Mouse (Mus musculus): ENCODE results near the gene Ffar4. TPM values are rescaled to one million over a fixed set of nuclear protein-coding genes. Genes with fewer than 3 reads are reported as not detected.

Gene Ffar4
- not detected for polyA plus RNA-seq (2017; shearing (Covaris generic))

DNA sequence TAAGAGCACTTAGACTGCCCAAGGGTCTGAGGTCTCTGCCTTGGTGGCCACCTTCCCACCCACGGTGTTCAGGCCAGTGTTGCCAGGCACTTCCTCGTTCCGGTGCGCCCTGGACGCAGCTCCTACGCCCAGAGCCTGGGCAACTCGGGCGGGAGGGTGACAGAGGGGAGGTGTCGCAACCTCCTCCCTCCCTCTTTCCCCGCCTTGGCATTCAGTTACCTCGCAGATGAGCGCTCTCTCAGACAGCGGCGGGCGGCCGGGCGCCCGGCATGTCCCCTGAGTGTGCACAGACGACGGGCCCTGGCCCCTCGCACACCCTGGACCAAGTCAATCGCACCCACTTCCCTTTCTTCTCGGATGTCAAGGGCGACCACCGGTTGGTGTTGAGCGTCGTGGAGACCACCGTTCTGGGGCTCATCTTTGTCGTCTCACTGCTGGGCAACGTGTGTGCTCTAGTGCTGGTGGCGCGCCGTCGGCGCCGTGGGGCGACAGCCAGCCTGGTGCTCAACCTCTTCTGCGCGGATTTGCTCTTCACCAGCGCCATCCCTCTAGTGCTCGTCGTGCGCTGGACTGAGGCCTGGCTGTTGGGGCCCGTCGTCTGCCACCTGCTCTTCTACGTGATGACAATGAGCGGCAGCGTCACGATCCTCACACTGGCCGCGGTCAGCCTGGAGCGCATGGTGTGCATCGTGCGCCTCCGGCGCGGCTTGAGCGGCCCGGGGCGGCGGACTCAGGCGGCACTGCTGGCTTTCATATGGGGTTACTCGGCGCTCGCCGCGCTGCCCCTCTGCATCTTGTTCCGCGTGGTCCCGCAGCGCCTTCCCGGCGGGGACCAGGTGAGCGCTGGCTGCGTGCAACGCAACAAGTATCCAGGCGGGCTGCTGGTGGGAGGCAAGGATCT lies at the start of gene Ffar4:
Gene Ffar4 (plus strand): TSS at position 214 of the 901 bp plus-strand sequence.

DNA sequence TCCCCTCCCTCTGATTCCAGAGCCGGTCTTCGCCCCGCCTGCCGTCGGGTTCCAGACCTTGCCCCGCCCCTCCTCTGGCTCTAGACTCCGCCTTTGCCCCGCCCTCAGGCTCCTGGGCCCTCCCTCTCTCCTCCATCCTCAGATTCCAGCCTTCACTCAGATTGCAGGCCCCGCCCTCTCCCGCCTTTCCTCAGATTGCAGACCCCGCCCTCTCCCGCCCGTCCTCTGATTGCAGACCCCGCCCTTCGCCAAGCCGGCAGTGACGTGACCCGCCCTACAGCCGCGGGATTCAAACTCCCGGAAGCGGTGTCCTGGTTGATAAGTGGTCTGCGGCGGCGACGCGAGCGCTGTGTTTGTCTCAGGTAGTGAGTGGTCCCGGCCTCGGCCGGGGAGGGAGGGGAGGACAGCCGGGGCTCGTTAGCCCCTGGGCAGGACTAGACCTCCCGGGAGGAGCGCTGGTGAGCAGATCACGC lies 42.1 kb upstream of the Ffar4 start, which contains the start of gene Cep55:
Gene Cep55 (plus strand): TSS at position 292 of the 473 bp plus-strand sequence.

DNA sequence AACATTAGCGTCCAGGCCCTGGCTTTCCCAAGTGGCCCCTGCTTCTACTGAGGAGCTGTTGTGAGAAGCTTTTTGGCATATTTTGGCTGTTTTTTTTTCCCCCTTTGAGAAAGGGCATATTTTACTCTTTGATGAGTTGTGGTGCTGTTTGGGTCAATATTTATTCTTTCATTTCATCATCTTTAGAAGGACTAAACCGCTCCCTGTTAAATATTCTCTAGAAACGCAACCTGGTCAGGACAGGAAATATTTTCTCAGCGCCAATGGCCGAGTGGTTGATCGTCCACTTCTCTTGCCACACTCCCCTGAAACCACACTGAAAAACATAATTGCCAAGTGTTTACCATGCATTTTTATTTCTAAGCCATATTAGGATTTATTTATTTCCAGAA lies 28.3 kb downstream of the Ffar4 start, which contains the start of gene Rbp4:
Gene Rbp4 (minus strand): TSS at position 63 of the 392 bp plus-strand sequence.

DNA sequence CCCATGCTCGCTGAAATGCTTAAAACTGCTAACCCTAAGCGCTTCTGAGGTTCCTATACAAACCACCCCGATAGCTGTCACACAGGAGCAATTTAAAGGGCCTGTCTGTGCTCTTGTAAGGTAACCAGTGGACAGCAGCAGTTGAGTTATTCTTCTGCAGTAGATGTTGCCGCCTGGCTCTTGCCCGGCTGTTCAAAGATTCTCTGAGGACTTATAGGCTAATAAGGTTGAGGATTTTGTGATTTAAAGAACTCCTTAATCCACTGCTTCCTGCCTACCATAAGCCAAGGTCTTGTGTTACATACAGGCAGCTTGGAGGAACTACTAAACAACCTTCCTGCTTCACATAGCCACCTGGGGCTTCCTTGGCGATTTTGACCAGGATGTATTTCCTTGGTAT lies 35.6 kb downstream of the Ffar4 start, which contains the start of gene Pde6c:
Gene Pde6c (plus strand): TSS at position 301 of the 400 bp plus-strand sequence.

Other genes with a start within 250 kb of the Ffar4 start
- not detected for gene Myof, start 53.5 kb upstream of the Ffar4 start, polyA plus RNA-seq (2017; shearing (Covaris generic))
- gene Cep55, start 42.1 kb upstream of the Ffar4 start, polyA plus RNA-seq (2017; shearing (Covaris generic)): 0.57 TPM
- not detected for gene Rbp4, start 28.2 kb downstream of the Ffar4 start, polyA plus RNA-seq (2017; shearing (Covaris generic))
- gene Pde6c, start 35.7 kb downstream of the Ffar4 start, polyA plus RNA-seq (2017; shearing (Covaris generic)): not detected
- gene Fra10ac1, start 127.1 kb downstream of the Ffar4 start, polyA plus RNA-seq (2017; shearing (Covaris generic)): 16.9 TPM
- gene Lgi1, start 167.5 kb downstream of the Ffar4 start, polyA plus RNA-seq (2017; shearing (Covaris generic)): 0.10 TPM

Measured in effector memory CD4-positive, alpha-beta T cell, adult 5 months (primary cell).